Mouse (Mus musculus) frontal cortex, adult 2 months (tissue): Measurements from ENCODE around the gene Esyt2. TPM values are rescaled to one million over a fixed set of nuclear protein-coding genes. Genes with fewer than 3 reads are reported as not detected.

Experiments
- DNase-seq, 2 experiments: peaks; one replicate each; pipeline ENCODE4 v3.0.0; 2022; ENCODE audit warnings: low spot score in 1 of 2; ENCODE audit errors: extremely low spot score in 1 of 2
- polyA plus RNA-seq: library from polyadenylated mRNA; depleted of rRNA; stranded (reverse); fragments of >200 nt; gene quantifications from 2 replicates; pipeline ENCODE4 v1.2.3, GENCODE M21; 2012; rRNA removed

Esyt2 gene
- polyA plus RNA-seq, 1 experiment, result 21.2 TPM

GRCm38 (mm10) chr12:116433742-116434141 is 152.7 kb downstream of the Esyt2 start:
- no peak for DNase-seq

- no peak for DNase-seq
These were observed 154.2 kb downstream of the Esyt2 start for GRCm38 (mm10) chr12:116435232-116435631.

- DNase-seq, result no peak
These were observed 155.1 kb downstream of the Esyt2 start for GRCm38 (mm10) chr12:116436125-116436524.

GRCm38 (mm10) chr12:116438591-116438990 is 157.6 kb downstream of the Esyt2 start:
- no peak for DNase-seq

Other genes starting within 250 kb of the Esyt2 start
- gene Zfp386, start 233.5 kb upstream of the Esyt2 start, polyA plus RNA-seq, result 30.9 and 35.1 TPM in 2 replicates
- gene Vipr2, start 203.5 kb upstream of the Esyt2 start, polyA plus RNA-seq, result 24.5 and 25.7 TPM in 2 replicates
- 27.8 TPM in 2 replicates for gene Wdr60, start 18.2 kb upstream of the Esyt2 start, polyA plus RNA-seq
- not detected in 2 replicates for gene Gm11027, start 5.8 kb upstream of the Esyt2 start, polyA plus RNA-seq
- 3.2 and 5.3 TPM in 2 replicates for gene Ncapg2, start 124.2 kb downstream of the Esyt2 start, polyA plus RNA-seq
- gene Ptprn2, start 204.5 kb downstream of the Esyt2 start, polyA plus RNA-seq, result 129 and 146 TPM in 2 replicates